Mouse (Mus musculus) duodenum, adult 2 months (tissue): ENCODE data around the gene Mindy2. TPM values are rescaled to one million over a fixed set of nuclear protein-coding genes. Genes with fewer than 3 reads are reported as not detected.

Source experiments
- polyA plus RNA-seq: library from polyadenylated mRNA; depleted of rRNA; stranded (reverse); fragments of >200 nt; gene quantifications from 2 replicates; pipeline ENCODE4 v1.2.3, GENCODE M21; 2012; ENCODE audit warnings: low replicate concordance; rRNA removed

Gene Mindy2
- 3.2 and 5.9 TPM in 2 replicates for polyA plus RNA-seq

GRCm38 (mm10) chr9:70657013-70657967 lies at the start of gene Mindy2:
Mindy2 (minus strand) TSS chr9:70657174.

GRCm38 (mm10) chr9:70678682-70679131 lies 21.7 kb upstream of the Mindy2 start, which contains the start of gene Adam10:
Adam10 (plus strand) TSS chr9:70678997.

DNA sequence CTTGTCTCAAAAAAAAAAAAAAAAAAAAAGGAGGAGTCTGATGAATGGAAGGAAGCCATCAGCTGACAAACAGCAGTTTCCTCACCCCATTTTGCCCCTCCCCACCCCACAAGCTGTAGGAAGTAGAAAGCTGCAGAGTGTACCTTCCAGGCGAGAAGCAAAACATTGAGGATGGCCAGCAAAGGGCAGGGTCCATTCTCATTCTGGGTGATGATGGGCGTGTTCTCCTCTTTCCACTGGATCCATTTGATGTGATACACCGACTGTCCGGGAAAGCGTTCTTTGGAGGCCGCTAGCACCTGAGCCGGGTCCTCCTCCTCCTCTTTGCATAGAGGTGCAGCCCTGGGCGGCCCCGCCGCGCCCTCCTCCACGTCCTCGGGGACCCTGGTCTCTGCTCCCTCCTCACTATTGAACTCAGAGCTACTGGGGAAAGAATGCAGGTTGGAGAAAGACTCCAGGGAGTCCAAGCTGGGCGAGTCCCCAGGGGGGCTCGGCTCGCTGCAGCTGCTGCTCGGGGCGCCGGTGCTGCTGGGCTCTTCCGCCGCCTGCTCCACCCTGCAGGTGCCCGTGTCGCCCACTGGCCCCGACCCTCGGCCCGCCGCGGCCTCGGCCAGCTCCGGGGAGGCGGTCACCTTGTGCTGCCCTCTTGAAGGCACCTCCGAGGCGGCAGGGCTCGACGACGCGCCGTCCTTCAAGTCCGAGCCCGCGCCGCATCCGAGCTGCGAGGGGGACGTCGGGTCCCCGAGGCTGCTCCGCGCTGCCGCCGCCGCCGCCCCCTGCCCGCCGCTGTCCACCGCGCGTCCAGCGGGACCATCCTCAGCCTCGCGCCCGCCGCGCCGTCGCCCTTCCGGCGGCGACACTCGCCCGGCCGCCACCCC lies 605 bp downstream of the Mindy2 start, which contains the start of gene Gm10642:
Gene Gm10642 (plus strand): TSS at position 122 of the 878 bp plus-strand sequence.

Other genes starting within 250 kb of the Mindy2 start
- gene Ccnb2, start 235.6 kb downstream of the Mindy2 start, polyA plus RNA-seq, result 8.1 and 8.9 TPM in 2 replicates
- 21.6 and 29.6 TPM in 2 replicates for gene Rnf111, start 153.4 kb downstream of the Mindy2 start, polyA plus RNA-seq
- gene Sltm, start 114.4 kb downstream of the Mindy2 start, polyA plus RNA-seq, result 2.1 TPM in 2 replicates
- 1.1 and 3.7 TPM in 2 replicates for gene Gm10642, start 923 bp downstream of the Mindy2 start, polyA plus RNA-seq
- 12.5 and 31.0 TPM in 2 replicates for gene Adam10, start 21.8 kb upstream of the Mindy2 start, polyA plus RNA-seq